Mouse (Mus musculus) lung, postnatal 0 days (tissue): ENCODE results near the gene Zfp740.

Experiments
- CTCF ChIP-seq: IDR thresholded peaks from 2 replicates; pipeline ENCODE4 v1.5.1; 2016; ENCODE audit warnings: antibody characterized with exemption, mild to moderate bottlenecking
- EP300 ChIP-seq: IDR thresholded peaks from 2 replicates; pipeline ENCODE4 v1.6.1; 2016; ENCODE audit warnings: antibody characterized with exemption, mild to moderate bottlenecking, control low read depth

DNA sequence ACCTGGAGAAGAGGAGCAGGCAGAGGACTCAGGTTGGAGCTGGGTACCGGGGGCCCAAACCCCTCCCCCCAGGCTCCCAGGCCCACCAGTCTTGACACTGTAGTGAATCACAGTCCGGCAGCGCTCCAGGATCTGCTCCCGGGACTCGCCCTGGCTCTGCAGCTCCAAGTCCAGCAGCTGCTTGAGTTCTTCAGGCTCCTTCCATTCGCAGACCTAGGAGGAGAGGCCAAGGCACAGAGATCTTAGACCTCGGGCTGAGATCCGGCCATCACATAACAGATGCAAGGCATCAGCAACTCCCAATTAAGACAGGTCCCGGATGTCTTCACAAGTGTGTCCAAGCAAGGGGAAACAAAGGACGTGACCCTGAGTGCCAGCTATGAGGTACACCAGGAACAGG lies 15.0 kb upstream of the Zfp740 start:
- TF ChIP-seq CTCF (no peak), EP300 (peak; percentile 41; the same call in 1 of the 2 replicates)
